Mouse (Mus musculus): Measurements from ENCODE around the gene Znrf2. TPM values are rescaled to one million over a fixed set of nuclear protein-coding genes. Genes with fewer than 3 reads are reported as not detected.
A peak's percentile ranks its signal among the peaks of the same experiment; 100 is the strongest.

Gene Znrf2
- polyA plus RNA-seq, 1 experiment from 2014 or later, result 3.2 TPM

DNA sequence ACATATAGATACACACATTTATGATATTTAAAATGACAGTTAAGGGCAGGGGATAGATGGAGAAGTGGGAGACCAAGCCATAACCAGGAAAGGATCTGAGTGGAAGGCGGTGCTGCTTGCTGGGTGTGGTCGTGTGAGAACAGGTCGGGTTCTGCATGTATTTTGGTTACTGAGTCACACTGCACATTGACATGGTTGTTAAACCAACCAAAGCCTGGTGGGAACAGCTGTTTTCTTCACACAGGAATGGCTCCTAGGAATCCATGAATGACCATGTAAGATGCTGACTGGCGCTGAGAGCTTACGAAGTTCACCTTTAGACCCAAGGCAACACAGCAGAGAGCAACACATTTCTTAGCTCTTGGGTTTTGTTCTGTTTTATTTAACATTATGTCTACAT is 36.7 kb upstream of the Znrf2 start:
- 84% methylated on average over 5 of the region's 5 CpGs for WGBS
- no peak for TF ChIP-seq CTCF (IDR thresholded peaks at IDR 0.05; ENCODE audit: low read depth)
- Histone ChIP-seq H3K4me1 (ENCODE audit: insufficient read depth) (no peaks in the 10 kb centered on the region), H3K27ac (ENCODE audit: low read depth) (no peak overlapping the region), H3K36me3 (ENCODE audit: insufficient read depth) (no peaks in the 10 kb centered on the region), H3K27me3 (ENCODE audit: insufficient read depth, low read length) (no peaks in the 10 kb centered on the region), H3K9me3 (ENCODE audit: low read depth, low read length) (no peaks in the 10 kb centered on the region), H3K4me3 (ENCODE audit: low read depth, low read length) (no peak overlapping the region), H3K9ac (no peak overlapping the region), H3K4me2 (no peak overlapping the region)
- ATAC-seq (ENCODE audit: insufficient read depth) (no peak), DNase-seq (no peak)

DNA sequence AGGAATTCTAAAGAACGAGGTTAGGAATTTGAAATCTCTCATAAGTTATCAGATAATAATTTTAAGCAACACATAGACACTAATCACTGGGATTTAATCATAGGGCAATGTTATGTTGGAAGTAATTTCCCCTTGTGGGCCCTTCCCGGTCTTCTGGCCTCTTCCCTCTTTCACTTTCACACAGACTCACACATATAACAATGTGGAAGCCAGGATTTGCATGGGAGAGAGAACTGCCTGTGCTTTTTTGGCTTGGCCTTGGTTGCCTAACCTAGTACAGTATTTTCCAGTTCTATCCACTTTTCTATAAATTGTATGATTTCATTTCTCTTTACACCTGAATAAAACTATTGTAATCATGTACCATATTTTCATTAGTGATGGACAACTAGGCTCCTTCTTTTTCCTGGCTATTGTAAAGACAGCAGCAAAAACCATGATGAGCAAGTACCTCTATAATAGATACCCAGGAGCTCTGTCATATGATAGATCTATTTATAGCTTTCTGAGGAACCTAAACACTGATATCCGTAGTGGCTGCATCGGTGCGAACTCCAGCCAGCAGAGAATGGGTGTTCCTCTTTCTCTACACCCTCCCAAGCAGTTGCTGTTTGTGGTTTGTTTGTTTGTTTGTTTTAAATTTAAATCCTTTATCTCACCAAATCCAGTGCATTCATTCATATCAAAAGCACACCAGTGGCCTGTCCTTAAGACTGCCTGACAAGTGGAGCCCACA is 36.0 kb upstream of the Znrf2 start:
- no peak for TF ChIP-seq CTCF (IDR thresholded peaks at IDR 0.05; ENCODE audit: low read depth)
- Histone ChIP-seq H3K4me3 (ENCODE audit: low read depth, low read length) (no peak overlapping the region), H3K9me3 (ENCODE audit: low read depth, low read length) (no peaks in the 10 kb centered on the region), H3K4me1 (ENCODE audit: insufficient read depth) (no peaks in the 10 kb centered on the region), H3K36me3 (ENCODE audit: insufficient read depth) (no peaks in the 10 kb centered on the region), H3K27me3 (ENCODE audit: insufficient read depth, low read length) (no peaks in the 10 kb centered on the region), H3K27ac (ENCODE audit: low read depth) (no peak overlapping the region), H3K9ac (no peak overlapping the region), H3K4me2 (no peak overlapping the region)
- no peak for DNase-seq
- 56% methylated on average over 5 of the region's 5 CpGs for WGBS
- ATAC-seq (ENCODE audit: insufficient read depth), result no peak

DNA sequence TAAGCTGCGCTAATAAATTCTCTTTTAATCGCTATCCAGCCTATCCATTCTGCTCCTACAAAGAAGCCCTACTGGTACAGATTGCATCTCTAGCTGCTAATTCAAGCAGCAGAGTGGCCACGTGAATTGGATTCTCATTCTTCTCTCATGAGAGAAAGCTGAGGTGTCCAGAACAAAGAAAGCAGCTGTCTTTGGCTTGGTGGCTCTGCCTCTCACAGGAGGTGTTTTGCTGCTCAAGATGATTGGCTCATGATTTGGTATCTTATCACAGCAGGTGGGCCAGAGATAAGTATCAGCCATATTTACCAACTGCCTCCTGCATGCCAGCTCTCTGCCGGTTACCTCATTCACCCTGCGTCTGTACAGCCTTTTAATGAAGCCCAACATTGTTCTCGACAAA is 34.8 kb upstream of the Znrf2 start:
- Histone ChIP-seq H3K36me3 (ENCODE audit: insufficient read depth) (no peaks in the 10 kb centered on the region), H3K27ac (ENCODE audit: low read depth) (no peak overlapping the region), H3K9me3 (ENCODE audit: low read depth, low read length) (no peaks in the 10 kb centered on the region), H3K4me2 (no peak overlapping the region), H3K4me1 (ENCODE audit: insufficient read depth) (no peaks in the 10 kb centered on the region), H3K4me3 (ENCODE audit: low read depth, low read length) (no peak overlapping the region), H3K27me3 (ENCODE audit: insufficient read depth, low read length) (no peaks in the 10 kb centered on the region), H3K9ac (no peak overlapping the region)
- ATAC-seq (ENCODE audit: insufficient read depth) (no peak), DNase-seq (no peak)
- TF ChIP-seq CTCF (IDR thresholded peaks at IDR 0.05; ENCODE audit: low read depth), result no peak
- WGBS, result 49% methylated on average over 6 of the region's 6 CpGs

DNA sequence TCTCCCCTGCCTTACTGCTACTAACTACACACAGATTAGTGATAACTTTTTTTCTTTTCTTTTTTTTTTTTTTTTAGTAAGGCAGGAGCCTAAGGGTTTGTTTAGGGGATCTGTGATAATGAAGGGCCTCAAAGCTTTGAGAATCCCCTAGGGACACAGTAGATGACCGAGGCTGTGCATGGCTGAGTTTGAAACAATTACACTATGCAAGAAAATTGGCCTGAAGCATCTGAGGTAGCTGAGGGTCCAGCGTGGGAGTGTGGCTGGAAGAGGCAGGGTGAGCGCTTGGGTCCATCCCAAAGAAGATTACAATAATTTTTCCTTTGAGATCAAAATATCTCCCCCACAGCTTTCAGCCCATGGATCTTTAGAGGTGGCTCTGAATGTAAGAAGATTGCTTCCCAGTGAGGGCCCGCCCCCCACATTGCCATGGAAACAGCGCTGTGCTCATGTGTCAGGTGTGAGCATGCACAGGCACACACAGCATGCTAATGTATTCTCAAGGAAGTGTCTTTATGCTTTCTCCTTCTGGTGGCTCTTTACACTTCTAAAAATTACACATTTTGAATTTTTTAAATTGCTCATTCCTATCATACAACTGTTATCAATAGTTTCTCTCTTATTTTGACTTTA is 31.5 kb upstream of the Znrf2 start:
- Histone ChIP-seq H3K4me2 (no peak overlapping the region), H3K9me3 (ENCODE audit: low read depth, low read length) (no peaks in the 10 kb centered on the region), H3K27me3 (ENCODE audit: insufficient read depth, low read length) (no peaks in the 10 kb centered on the region), H3K27ac (ENCODE audit: low read depth) (no peak overlapping the region), H3K4me1 (ENCODE audit: insufficient read depth) (no peaks in the 10 kb centered on the region), H3K4me3 (ENCODE audit: low read depth, low read length) (no peak overlapping the region), H3K9ac (no peak overlapping the region), H3K36me3 (ENCODE audit: insufficient read depth) (no peaks in the 10 kb centered on the region)
- 74% methylated on average over 5 of the region's 5 CpGs for WGBS
- TF ChIP-seq CTCF (IDR thresholded peaks at IDR 0.05; ENCODE audit: low read depth), result no peak
- no peak for ATAC-seq (ENCODE audit: insufficient read depth)
- no peak for DNase-seq

DNA sequence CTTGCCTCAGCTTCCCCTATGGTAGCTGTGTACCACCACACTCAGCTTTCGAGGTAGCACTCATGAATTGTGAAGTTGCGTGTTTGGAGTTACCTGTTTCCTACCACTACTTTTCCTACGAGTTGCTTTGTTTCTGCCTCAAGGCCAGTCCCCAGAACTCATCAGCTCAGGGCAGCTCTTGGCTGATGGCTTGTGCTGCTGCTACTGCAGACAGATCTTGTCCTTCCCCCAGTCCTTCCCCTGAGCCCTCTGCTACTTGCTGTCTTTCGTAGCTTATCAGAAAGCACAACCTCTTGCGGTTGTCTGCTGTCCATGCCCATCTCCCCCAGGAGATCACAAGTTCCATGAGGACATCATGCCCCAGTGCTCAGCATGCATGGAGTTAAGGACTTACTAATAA is 29.9 kb upstream of the Znrf2 start:
- H3K9me3 ChIP-seq (ENCODE audit: low read depth, low read length), result no peaks in the 10 kb centered on the region
- 77% methylated on average over 5 of the region's 5 CpGs for WGBS
- no peaks in the 10 kb centered on the region for H3K27me3 ChIP-seq (ENCODE audit: insufficient read depth, low read length)
- DNase-seq (no peak), ATAC-seq (ENCODE audit: insufficient read depth) (no peak)
- no peak overlapping the region for H3K27ac ChIP-seq (ENCODE audit: low read depth)
- H3K36me3 ChIP-seq (ENCODE audit: insufficient read depth), result no peaks in the 10 kb centered on the region
- no peaks in the 10 kb centered on the region for H3K4me1 ChIP-seq (ENCODE audit: insufficient read depth)
- H3K4me2 ChIP-seq, result no peak overlapping the region
- H3K4me3 ChIP-seq (ENCODE audit: low read depth, low read length), result no peak overlapping the region
- no peak for TF ChIP-seq CTCF (IDR thresholded peaks at IDR 0.05; ENCODE audit: low read depth)
- H3K9ac ChIP-seq, result no peak overlapping the region

DNA sequence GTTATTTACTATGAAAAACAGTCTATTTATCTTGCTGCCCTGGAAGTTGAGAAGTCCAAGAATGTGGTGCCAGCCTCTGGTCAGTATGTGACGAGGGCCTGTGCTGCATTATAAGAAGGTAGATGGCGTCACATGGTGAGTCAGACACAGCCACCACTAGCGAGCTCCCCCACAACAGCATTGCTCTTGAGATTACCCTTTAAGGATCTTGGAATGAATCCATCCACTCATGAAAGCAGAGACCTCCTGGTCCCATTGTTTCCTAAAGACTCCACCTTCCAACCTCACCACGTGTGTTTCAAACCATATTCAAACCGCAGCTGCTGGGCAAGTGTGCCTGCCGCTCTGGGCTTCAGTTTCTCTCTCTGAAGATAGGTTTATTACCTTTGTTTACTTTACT is 28.2 kb upstream of the Znrf2 start:
- no peaks in the 10 kb centered on the region for H3K27me3 ChIP-seq (ENCODE audit: insufficient read depth, low read length)
- H3K27ac ChIP-seq (ENCODE audit: low read depth), result no peak overlapping the region
- ATAC-seq (ENCODE audit: insufficient read depth) (peak; percentile 44; the same call in 1 of the 2 replicates), DNase-seq (peak; percentile 25)
- H3K36me3 ChIP-seq (ENCODE audit: insufficient read depth), result no peaks in the 10 kb centered on the region
- 47% methylated on average over 6 of the region's 6 CpGs for WGBS
- H3K9ac ChIP-seq, result no peak overlapping the region
- no peak overlapping the region for H3K4me2 ChIP-seq
- H3K9me3 ChIP-seq (ENCODE audit: low read depth, low read length), result no peaks in the 10 kb centered on the region
- no peak overlapping the region for H3K4me3 ChIP-seq (ENCODE audit: low read depth, low read length)
- no peaks in the 10 kb centered on the region for H3K4me1 ChIP-seq (ENCODE audit: insufficient read depth)
- TF ChIP-seq CTCF (IDR thresholded peaks at IDR 0.05; ENCODE audit: low read depth), result no peak

DNA sequence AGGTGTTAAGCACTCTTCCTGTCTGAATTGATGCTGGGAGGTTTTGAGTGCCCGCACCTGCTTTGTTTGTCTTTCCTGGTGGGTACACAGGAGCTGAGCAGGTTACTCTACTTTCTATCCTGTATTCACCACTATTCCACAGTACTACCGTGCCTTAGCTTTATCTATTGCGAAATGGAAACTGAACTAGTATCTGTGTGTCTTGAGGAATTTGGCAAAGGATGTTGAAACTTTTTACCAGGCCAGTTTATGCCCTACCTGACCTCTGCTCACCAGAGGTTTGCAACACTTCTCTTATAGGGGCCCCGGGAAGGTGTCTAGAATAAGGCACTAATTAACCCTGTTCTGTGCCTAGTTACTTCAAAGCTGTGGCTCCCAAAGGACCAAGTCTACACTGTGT is 27.6 kb upstream of the Znrf2 start:
- DNase-seq (peak; percentile 28), ATAC-seq (ENCODE audit: insufficient read depth) (peak; percentile 70)
- Histone ChIP-seq H3K27ac (ENCODE audit: low read depth) (peak overlapping the region; percentile 54; the same call in 1 of the 2 replicates), H3K4me2 (no peak overlapping the region), H3K4me3 (ENCODE audit: low read depth, low read length) (no peak overlapping the region), H3K9me3 (ENCODE audit: low read depth, low read length) (no peaks in the 10 kb centered on the region), H3K27me3 (ENCODE audit: insufficient read depth, low read length) (no peaks in the 10 kb centered on the region), H3K4me1 (ENCODE audit: insufficient read depth) (no peaks in the 10 kb centered on the region), H3K36me3 (ENCODE audit: insufficient read depth) (no peaks in the 10 kb centered on the region), H3K9ac (no peak overlapping the region)
- WGBS, result 43% methylated on average over 4 of the region's 4 CpGs
- no peak for TF ChIP-seq CTCF (IDR thresholded peaks at IDR 0.05; ENCODE audit: low read depth)
